Mouse (Mus musculus): ENCODE results near the gene Mxd4. TPM values are rescaled to one million over a fixed set of nuclear protein-coding genes. Genes with fewer than 3 reads are reported as not detected.

Mxd4 gene
- 10 to 100 TPM; 72.5 to 84.4 (median 76.7) TPM for total RNA-seq (2022)

- DNase-seq (ENCODE audit: low spot score in 2 of 2), result peak; percentile 100
These were observed at the start of gene Mxd4 for GRCm38 (mm10) chr5:34187601-34188316. TSS of gene Mxd4 (minus strand) at chr5:34187720.

GRCm38 (mm10) chr5:34235898-34236420 lies 48.4 kb upstream of the Mxd4 start:
- no peak for DNase-seq (ENCODE audit: low spot score in 2 of 2)

GRCm38 (mm10) chr5:34235056-34235455 lies 47.5 kb upstream of the Mxd4 start:
- no peak for DNase-seq (ENCODE audit: low spot score in 2 of 2)

GRCm38 (mm10) chr5:34233221-34233515 lies 45.6 kb upstream of the Mxd4 start:
- DNase-seq (ENCODE audit: low spot score in 2 of 2), result no peak

- no peak for DNase-seq (ENCODE audit: low spot score in 2 of 2)
These were observed 45.1 kb upstream of the Mxd4 start for GRCm38 (mm10) chr5:34232481-34233220.

- DNase-seq (ENCODE audit: low spot score in 2 of 2), result no peak
These were observed 44.4 kb upstream of the Mxd4 start for GRCm38 (mm10) chr5:34231901-34232300.

- DNase-seq (ENCODE audit: low spot score in 2 of 2), result no peak
These were observed 43.3 kb upstream of the Mxd4 start for GRCm38 (mm10) chr5:34230599-34231485.

GRCm38 (mm10) chr5:34229503-34229902 lies 42.0 kb upstream of the Mxd4 start:
- DNase-seq (ENCODE audit: low spot score in 2 of 2), result no peak

GRCm38 (mm10) chr5:34225516-34225915 lies 38.0 kb upstream of the Mxd4 start:
- DNase-seq (ENCODE audit: low spot score in 2 of 2), result no peak

- DNase-seq (ENCODE audit: low spot score in 2 of 2), result no peak
These were observed 37.0 kb upstream of the Mxd4 start for GRCm38 (mm10) chr5:34224515-34224914.

GRCm38 (mm10) chr5:34220001-34220400 lies 32.5 kb upstream of the Mxd4 start:
- DNase-seq (ENCODE audit: low spot score in 2 of 2), result no peak

- no peak for DNase-seq (ENCODE audit: low spot score in 2 of 2)
These were observed 31.2 kb upstream of the Mxd4 start for GRCm38 (mm10) chr5:34218672-34219071.

GRCm38 (mm10) chr5:34217756-34218155 lies 30.2 kb upstream of the Mxd4 start:
- no peak for DNase-seq (ENCODE audit: low spot score in 2 of 2)

- DNase-seq (ENCODE audit: low spot score in 2 of 2), result no peak
These were observed 28.5 kb upstream of the Mxd4 start for GRCm38 (mm10) chr5:34216025-34216424.

GRCm38 (mm10) chr5:34213659-34214058 lies 26.1 kb upstream of the Mxd4 start:
- DNase-seq (ENCODE audit: low spot score in 2 of 2), result no peak

- DNase-seq (ENCODE audit: low spot score in 2 of 2), result peak in 1 of 2 experiments; percentile 74
These were observed 22.8 kb upstream of the Mxd4 start for GRCm38 (mm10) chr5:34210279-34210678.

GRCm38 (mm10) chr5:34207503-34207902 lies 20.0 kb upstream of the Mxd4 start:
- DNase-seq (ENCODE audit: low spot score in 2 of 2), result no peak

- DNase-seq (ENCODE audit: low spot score in 2 of 2), result no peak
These were observed 18.3 kb upstream of the Mxd4 start for GRCm38 (mm10) chr5:34205788-34206187.

- no peak for DNase-seq (ENCODE audit: low spot score in 2 of 2)
These were observed 17.4 kb upstream of the Mxd4 start for GRCm38 (mm10) chr5:34204911-34205310.

- DNase-seq (ENCODE audit: low spot score in 2 of 2), result no peak
These were observed 14.5 kb upstream of the Mxd4 start for GRCm38 (mm10) chr5:34202006-34202405.

- DNase-seq (ENCODE audit: low spot score in 2 of 2), result no peak
These were observed 13.9 kb upstream of the Mxd4 start for GRCm38 (mm10) chr5:34201396-34201795.

GRCm38 (mm10) chr5:34198615-34199014 lies 11.1 kb upstream of the Mxd4 start:
- no peak for DNase-seq (ENCODE audit: low spot score in 2 of 2)

Data from layer of hippocampus, adult 8-10 months (tissue).